Mouse (Mus musculus) retina, adult 2 months (tissue): ENCODE measurements at regions not wholly inside any gene's neighbourhood (a gene's known extent, or its start where the extent isn't known, plus 50 kb on each side); places are given as distances from the start of the nearest gene placed in this dataset.

ENCODE experiments used
- DNase-seq: peaks from one replicate; pipeline ENCODE4 v3.0.0-alpha.2; 2012; ENCODE audit warnings: low read depth, low spot score

DNA sequence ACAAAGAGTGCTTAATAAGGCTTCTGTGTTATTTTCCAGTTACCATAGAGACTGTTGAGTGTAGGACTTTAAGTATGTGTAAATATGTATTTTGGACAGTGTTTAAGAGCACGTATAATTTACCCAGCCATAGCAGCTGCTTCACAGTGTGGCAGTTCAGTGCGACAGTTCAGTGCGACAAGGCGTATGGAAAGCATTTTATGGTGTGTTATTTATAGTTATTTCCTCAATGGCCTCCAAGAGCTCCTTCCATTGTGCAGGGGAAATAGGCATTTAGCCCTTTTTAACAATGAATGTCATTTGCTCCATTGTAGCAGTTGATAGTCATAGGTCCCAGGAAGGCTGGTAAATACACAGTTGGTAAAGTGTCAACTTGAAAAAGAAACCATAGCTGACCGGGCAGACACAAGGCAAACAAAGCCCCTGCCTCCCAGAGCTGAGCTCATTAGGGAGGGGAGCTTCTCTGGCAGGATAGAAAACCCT lies 275.1 kb upstream of the Dynlrb2 start:
- DNase-seq = no peak

GRCm38 (mm10) chr8:116227003-116227402 lies 277.8 kb upstream of the Dynlrb2 start:
- no peak for DNase-seq

- DNase-seq = no peak
These were observed 281.5 kb upstream of the Dynlrb2 start for GRCm38 (mm10) chr8:116223235-116223634.

GRCm38 (mm10) chr8:116215909-116216308 lies 288.9 kb upstream of the Dynlrb2 start:
- DNase-seq = no peak

- DNase-seq = no peak
These were observed 289.4 kb upstream of the Dynlrb2 start for GRCm38 (mm10) chr8:116215286-116215860.

DNA sequence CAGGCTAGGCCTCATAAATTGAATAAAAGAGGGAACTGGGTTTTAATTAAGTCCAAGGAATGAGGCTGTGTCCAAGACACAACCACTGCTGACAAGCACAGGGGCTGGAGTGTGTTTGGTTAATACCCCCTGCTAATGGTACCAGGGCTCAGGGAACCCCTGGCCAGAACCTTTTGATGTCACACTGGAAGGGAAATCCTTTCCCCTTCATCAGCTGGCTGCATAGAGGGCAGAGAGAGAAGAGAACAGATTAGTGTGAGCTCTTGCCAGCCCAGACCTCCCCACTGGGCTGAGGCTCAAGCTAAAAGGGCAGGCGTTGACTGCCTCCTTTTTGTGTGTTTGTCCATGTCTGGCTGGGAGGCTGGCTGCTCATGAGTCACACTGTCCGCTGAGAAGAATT lies 301.1 kb upstream of the Dynlrb2 start:
- no peak for DNase-seq

DNA sequence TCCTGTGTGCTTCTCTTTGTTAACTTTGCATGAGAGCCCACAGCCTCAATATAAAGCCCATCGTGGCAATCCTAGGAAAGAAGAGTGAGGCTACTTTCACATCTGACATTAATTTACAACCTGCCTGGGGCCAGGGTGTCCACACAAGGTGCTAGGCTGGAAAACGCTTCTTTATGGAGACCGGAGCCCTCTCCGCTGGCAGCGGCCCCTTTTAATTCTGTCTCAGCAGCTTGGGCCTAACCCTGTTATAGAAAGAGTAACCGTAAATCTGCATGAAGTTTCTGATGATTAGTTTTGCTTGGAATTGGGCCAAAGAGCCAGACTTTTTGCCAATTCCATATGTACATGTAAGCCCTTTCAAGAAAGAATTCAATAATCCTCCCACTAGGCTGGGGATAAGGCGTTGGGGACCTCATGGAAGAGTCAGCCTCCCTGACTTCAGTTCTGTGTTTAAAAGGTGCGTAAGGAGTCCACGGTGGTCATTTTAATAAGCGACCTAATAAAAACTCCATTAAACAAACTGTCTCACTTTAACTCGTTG lies 304.2 kb upstream of the Dynlrb2 start:
- no peak for DNase-seq

DNA sequence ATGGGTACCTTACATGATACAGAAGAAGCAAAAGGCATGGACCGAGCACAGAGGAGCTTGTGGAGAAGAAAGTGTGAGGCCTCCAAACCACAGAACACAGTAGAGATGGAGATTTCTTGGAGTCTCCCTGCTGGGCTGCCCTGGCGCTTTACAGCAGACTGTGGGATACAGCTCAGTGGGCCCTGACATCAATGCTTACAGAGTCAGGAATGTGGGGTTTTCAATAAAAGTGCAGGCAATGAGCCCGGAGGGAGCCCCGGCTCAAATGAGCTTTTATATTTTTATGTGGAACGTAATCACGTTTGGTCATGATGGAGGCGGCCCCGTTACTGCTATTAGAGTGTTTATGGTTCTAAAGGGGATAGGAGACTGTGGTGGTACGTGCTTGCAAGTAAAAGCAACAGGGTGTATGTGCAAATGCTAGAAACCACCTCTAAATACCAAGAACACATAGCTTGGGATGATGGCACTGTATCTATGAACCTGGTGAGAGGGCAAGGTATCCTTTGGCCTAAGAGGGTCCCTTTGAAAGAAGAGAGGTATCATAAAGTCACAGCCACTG lies 308.1 kb upstream of the Dynlrb2 start:
- no peak for DNase-seq

GRCm38 (mm10) chr8:116192096-116192495 lies 312.7 kb upstream of the Dynlrb2 start:
- DNase-seq = no peak

GRCm38 (mm10) chr8:116185206-116185605 lies 319.6 kb upstream of the Dynlrb2 start:
- no peak for DNase-seq

DNA sequence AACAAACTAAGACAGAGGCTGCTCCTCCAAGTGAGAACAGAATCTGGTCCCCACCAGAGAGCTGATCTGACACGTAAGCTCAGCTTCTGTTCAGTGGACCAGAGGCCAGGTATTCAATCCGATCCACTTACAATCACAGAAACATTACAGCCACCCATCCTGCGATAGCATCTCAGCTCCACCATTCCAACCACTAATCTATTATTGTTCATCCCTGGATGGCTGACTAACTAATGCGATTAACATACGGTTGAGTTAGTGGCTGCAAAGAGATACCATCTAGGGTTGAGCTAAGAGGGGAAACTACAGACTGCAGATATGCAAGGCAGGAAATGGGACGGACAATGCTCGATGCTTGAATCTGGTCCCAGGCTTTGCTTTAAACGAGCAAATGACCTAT lies 320.5 kb upstream of the Dynlrb2 start:
- no peak for DNase-seq

DNA sequence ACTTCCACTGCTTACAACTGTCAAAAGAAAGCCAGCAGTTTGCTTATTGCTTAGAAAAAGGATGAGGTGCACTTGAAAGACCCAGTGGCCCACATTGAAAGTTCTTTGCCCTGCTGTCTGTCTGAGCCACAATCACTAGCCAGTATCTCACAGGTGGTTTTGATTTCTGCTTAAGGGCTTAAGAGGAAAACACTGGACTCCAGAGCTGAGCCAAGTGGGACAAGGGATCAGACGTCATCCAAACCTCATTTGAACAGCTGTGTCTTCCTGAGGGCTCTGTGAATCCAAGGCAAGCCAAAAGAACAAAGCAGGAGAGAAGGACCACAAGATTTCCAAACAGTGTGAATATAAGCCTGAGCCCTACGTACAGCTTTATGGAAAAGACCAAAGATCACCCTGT lies 326.8 kb upstream of the Dynlrb2 start:
- no peak for DNase-seq

GRCm38 (mm10) chr8:116174891-116175290 lies 329.9 kb upstream of the Dynlrb2 start:
- no peak for DNase-seq

GRCm38 (mm10) chr8:116173961-116174360 lies 330.8 kb upstream of the Dynlrb2 start:
- no peak for DNase-seq

DNA sequence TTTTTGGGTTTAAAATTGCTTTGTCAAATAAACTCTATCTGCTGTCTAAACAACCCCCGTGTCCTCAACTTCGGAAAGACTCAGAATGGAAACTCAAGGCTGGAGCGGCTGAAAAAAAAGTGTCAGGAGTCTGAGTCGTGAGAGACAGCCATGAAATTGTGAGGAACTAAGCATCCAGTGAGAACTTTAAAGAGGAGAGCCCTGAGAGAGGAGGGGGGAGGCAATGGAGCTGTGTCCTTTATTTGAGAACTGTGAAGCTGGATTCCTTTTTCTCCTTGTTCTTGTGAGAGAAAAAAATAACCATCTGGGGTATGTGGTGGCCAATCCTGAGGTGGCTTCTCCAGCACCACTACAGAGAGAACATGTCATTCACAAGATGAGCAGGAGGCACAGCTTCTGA lies 336.9 kb upstream of the Dynlrb2 start:
- DNase-seq = no peak

DNA sequence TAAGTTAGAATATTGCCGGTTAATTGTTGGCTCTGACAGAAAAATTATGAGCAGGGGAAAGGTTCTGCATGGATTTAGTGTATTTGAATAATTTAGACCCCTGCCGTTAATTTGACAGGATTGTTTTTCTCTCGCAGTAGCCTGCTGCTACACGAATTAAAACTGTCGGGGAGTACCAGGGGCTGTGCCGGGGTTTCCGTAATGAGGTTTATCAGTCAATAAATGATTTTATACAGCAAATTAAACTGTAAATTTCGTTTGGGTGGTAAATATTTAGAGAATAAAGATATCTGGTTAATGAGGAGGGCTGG lies 339.8 kb upstream of the Dynlrb2 start:
- DNase-seq = no peak

- DNase-seq = no peak
These were observed 340.4 kb upstream of the Dynlrb2 start for GRCm38 (mm10) chr8:116164190-116164988.

GRCm38 (mm10) chr8:116160932-116161331 lies 343.8 kb upstream of the Dynlrb2 start:
- DNase-seq = no peak

- no peak for DNase-seq
These were observed 360.8 kb upstream of the Dynlrb2 start for GRCm38 (mm10) chr8:116143687-116144573.

DNA sequence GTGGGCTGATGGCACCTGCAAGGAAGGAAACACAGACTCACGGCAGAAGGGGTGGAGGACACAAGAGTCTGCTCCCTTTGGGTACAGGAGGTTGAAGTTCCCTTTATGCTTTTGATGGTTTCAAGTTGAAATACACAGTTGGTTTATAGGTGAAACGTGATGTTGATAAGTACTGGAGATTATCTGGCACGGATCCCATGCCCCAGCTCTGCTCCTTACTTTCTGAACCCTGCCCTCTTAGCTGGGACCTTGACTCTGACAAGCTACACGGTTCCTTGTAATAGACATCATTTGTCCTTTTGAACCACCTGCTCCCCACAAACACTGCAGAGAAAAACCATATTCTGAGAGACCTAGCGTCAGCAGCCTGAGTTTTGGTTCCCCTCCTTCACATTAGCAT lies 363.4 kb upstream of the Dynlrb2 start:
- no peak for DNase-seq

DNA sequence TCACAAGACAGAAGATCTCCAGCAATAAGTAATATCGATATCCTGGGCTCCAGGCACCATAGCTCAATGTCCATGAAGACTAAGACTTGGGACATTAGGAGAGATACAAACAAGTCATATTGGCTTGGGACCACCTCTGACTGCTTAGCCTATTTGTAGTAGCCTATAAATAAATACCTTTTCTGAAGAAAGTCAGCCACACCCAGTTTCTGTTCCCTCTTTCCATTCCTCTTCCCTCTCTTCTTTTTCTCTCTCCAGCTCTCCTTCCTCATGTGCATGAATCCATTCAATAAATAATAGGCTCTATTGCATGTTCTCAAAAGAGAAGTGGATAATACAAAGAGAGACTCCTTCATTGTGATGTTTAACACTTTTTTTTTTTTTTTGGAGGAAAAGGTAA lies 364.8 kb upstream of the Dynlrb2 start:
- DNase-seq = no peak

DNA sequence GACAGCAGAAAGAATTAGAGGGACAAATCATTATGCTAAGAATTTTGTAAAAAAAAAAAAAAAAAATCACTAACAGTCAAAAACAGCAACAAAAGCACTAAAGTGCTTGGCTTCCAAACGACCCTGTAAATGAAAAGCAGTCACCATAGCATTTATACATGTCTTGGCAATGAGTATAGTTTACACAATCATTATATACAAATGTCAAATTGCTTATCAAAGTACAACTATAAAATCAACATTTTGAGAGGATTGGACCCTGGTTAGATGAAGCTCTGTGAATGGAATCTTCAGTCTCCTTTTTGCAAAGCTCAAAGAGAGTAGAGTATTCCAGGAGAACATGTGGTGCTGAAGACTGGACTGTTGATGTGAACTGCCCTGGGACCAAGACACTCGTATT lies 367.0 kb upstream of the Dynlrb2 start:
- no peak for DNase-seq
